ENCODE assay signal across 11 mouse cellular contexts in genomic region chr7:145026014-145026285, GRCm38 (mm10).
DNase-seq lines count a peak whose midpoint lies in the region; ATAC-seq and TF ChIP-seq lines count a peak whose summit lies in the region.
"Had no signal": no experiment of that assay in that cellular context is flagged by ENCODE, and none has a peak within 500 bp of the region (broad histone marks: within the 10 kb centered on the region; RNA-seq: fewer than 3 reads in every experiment).

No protein-coding gene starts in this region.

- no peak for TF ChIP-seq EP300 in heart, postnatal 0 days (IDR thresholded peaks at IDR 0.05; ENCODE audit: low read depth)

- no peaks in the 10 kb centered on the region for H3K9me3 ChIP-seq in heart, postnatal 0 days (replicated peaks; ENCODE audit: control insufficient read depth, low read length)

- no peak overlapping the region for H3K9ac ChIP-seq in heart, postnatal 0 days (replicated peaks; ENCODE audit: low read depth, low read length)
- H3K9ac ChIP-seq: liver, embryonic 14.5 days had no signal

- TF ChIP-seq CTCF in gastrocnemius, adult 2 months (IDR thresholded peaks at IDR 0.05), result no peak
- TF ChIP-seq CTCF in heart, postnatal 0 days (IDR thresholded peaks at IDR 0.05; ENCODE audit: low read depth), result no peak

- no peaks in the 10 kb centered on the region; the same call in 1 of the 2 replicates for H3K4me1 ChIP-seq in heart, postnatal 0 days (ENCODE audit: control insufficient read depth, insufficient read depth)

- no peaks in the 10 kb centered on the region for H3K27me3 ChIP-seq in heart, postnatal 0 days (ENCODE audit: control insufficient read depth, insufficient read depth, low read length)

- H3K4me2 ChIP-seq in heart, postnatal 0 days (ENCODE audit: low read depth, low read length), result no peak overlapping the region

- peak overlapping the region; percentile 79 for H3K27ac ChIP-seq in gastrocnemius, adult 2 months
- peak overlapping the region; percentile 76 for H3K27ac ChIP-seq in heart, postnatal 0 days (ENCODE audit: low read depth)
- H3K27ac ChIP-seq: liver, embryonic 14.5 days had no signal

- ATAC-seq in heart, postnatal 0 days (ENCODE audit: insufficient read depth, low read depth), result 0 out of 2 replicates have a peak, but pooled peaks have one; percentile 14

- H3K4me3 ChIP-seq in gastrocnemius, adult 2 months, result no peak overlapping the region
- H3K4me3 ChIP-seq in heart, postnatal 0 days (ENCODE audit: low read depth, low read length), result no peak overlapping the region

- no peaks in the 10 kb centered on the region for H3K36me3 ChIP-seq in heart, postnatal 0 days (replicated peaks; ENCODE audit: control insufficient read depth, insufficient read depth, low read length)

- DNase-seq in gastrocnemius, adult 2 months, result peak; percentile 44
- no peak for DNase-seq in gastrocnemius, postnatal 25 days
- peak; percentile 38 for DNase-seq in adrenal gland, postnatal 25 days
- no peak for DNase-seq in heart, postnatal 0 days (ENCODE audit: low spot score)
- DNase-seq in kidney, postnatal 14 days, result peak; percentile 69
- DNase-seq in urinary bladder, postnatal 36 days (ENCODE audit: low spot score in 2 of 2), result no peak
- no peak for DNase-seq in spleen, postnatal 10 days (ENCODE audit: low spot score in 2 of 2)
- DNase-seq in right cerebral cortex, postnatal 36 days (ENCODE audit: low spot score in 2 of 2), result no peak
- DNase-seq: B cell, adult 2 months; cerebellum, postnatal 14 days had no signal

- 71% methylated on average over 5 of the region's 5 CpGs for WGBS in heart, postnatal 0 days

- intact Hi-C loops in gastrocnemius, adult 2 months (cut with DNase I), result loop anchor here (5.0 kb wide), 1 partner anchor 84 kb away; no protein-coding TSS in a partner anchor

Comparison
In these comparisons a context has a peak if more than half of its experiments do, and no peak if none do; other contexts are left out.
1. DNase-seq: peak in gastrocnemius, adult 2 months (single experiment), adrenal gland, postnatal 25 days (single experiment) and kidney, postnatal 14 days (single experiment); none in gastrocnemius, postnatal 25 days (single experiment), heart, postnatal 0 days (single experiment), urinary bladder, postnatal 36 days (0 of 2), spleen, postnatal 10 days (0 of 2) and right cerebral cortex, postnatal 36 days (0 of 2).